Mouse (Mus musculus) forebrain, embryonic 14.5 days (tissue): ENCODE data around the gene Procr. TPM values are rescaled to one million over a fixed set of nuclear protein-coding genes. Genes with fewer than 3 reads are reported as not detected.

Source experiments
- ATAC-seq: fragments of 200-750 bp; cut with Nextera tagmentation; 2 replicates; pipeline ENCODE4 v1.8.0; 2017; ENCODE audit warnings: mild to moderate bottlenecking, moderate library complexity
- DNase-seq: peaks from one replicate; pipeline ENCODE4 v3.0.0-alpha.2; 2015; ENCODE audit warnings: low spot score
- H3K27ac ChIP-seq: fragments of 300-500 bp; sonication (generic); 2 replicates; pipeline ENCODE4 v1.5.1; 2014; ENCODE audit warnings: low read depth, mild to moderate bottlenecking, control low read depth, low read length, moderate library complexity
- H3K27me3 ChIP-seq: fragments of 300-500 bp; sonication (generic); replicated peaks from 2 replicates; pipeline ENCODE4 v1.6.1; 2014; ENCODE audit warnings: low read length, control low read depth, mixed read lengths; ENCODE audit not compliant: control insufficient read depth, insufficient read depth
- H3K36me3 ChIP-seq: fragments of 300-500 bp; sonication (generic); 2 replicates; pipeline ENCODE4 v1.6.1; 2014; ENCODE audit warnings: low read length, control low read depth; ENCODE audit not compliant: control insufficient read depth, insufficient read depth
- H3K4me1 ChIP-seq: fragments of 300-500 bp; sonication (generic); 2 replicates; pipeline ENCODE4 v1.6.1; 2014; ENCODE audit warnings: antibody characterized with exemption, low read length, control low read depth; ENCODE audit not compliant: control insufficient read depth, insufficient read depth
- H3K4me2 ChIP-seq: fragments of 300-500 bp; sonication (generic); 2 replicates; pipeline ENCODE4 v1.6.1; 2014; ENCODE audit warnings: mild to moderate bottlenecking, control low read depth, low read length
- H3K4me3 ChIP-seq: fragments of 300-500 bp; sonication (generic); 2 replicates; pipeline ENCODE4 v1.5.1; 2014; ENCODE audit warnings: low read depth, low read length, control low read depth
- H3K9ac ChIP-seq: fragments of 300-500 bp; sonication (generic); 2 replicates; pipeline ENCODE4 v1.6.1; 2014; ENCODE audit warnings: mild to moderate bottlenecking, low read length, control low read depth, moderate library complexity
- H3K9me3 ChIP-seq: fragments of 300-500 bp; sonication (generic); replicated peaks from 2 replicates; pipeline ENCODE4 v1.6.1; 2016; ENCODE audit warnings: low read length, control low read depth, mixed read lengths; ENCODE audit not compliant: control insufficient read depth
- WGBS: fragments of 180-500 bp; shearing (Covaris S2); extraction: QIAGEN DNeasy Blood & Tissue Kit; methylation state at CpG from one replicate; pipeline ENCODE4 v1.1.7; 2014; 5-methylcytosine and 5-hydroxymethylcytosine counted together
- polyA plus RNA-seq: library from polyadenylated mRNA; unstranded; fragments of >200 nt; fragmentation: Nextera tagmentation; extraction: Ambion mirVana; gene quantifications from 2 replicates; pipeline ENCODE4 v1.2.1, GENCODE M21; 2014

Gene Procr
- polyA plus RNA-seq, 1 experiment from 2014 or later = 2.2 TPM

DNA sequence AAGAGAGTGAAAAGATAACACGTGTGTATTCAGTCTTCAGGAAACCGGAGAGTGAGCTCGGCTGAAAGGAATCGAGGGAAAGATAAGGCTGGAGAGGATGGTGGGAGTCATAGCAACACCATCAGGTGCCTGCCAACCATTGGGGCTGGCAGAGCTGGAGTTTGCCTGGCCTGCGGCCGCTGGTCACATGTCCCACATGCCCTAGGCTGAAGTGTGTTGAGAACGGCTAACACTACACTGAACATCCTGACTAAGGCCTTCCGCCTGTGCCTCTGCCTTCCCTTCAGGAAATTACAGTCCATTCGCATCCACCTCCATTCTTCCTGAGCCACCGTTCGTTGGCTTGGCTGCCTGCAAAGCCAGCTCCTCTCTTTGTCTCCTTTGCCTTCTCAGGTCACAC, 8.7 kb upstream of the Procr start:
- 88% methylated on average over 11 of the region's 11 CpGs for WGBS
- no peaks in the 10 kb centered on the region for H3K4me1 ChIP-seq
- ATAC-seq (no peak), DNase-seq (no peak)
- no peak overlapping the region for H3K9ac ChIP-seq
- no peaks in the 10 kb centered on the region for H3K36me3 ChIP-seq
- no peak overlapping the region for H3K4me3 ChIP-seq
- H3K27ac ChIP-seq = no peak overlapping the region
- no peaks in the 10 kb centered on the region for H3K27me3 ChIP-seq
- no peaks in the 10 kb centered on the region for H3K9me3 ChIP-seq
- H3K4me2 ChIP-seq = no peak overlapping the region

GRCm38 (mm10) chr2:155742931-155743337, 8.0 kb upstream of the Procr start:
- Histone ChIP-seq H3K9ac (no peak overlapping the region), H3K9me3 (no peaks in the 10 kb centered on the region), H3K27ac (no peak overlapping the region), H3K27me3 (no peaks in the 10 kb centered on the region), H3K4me1 (no peaks in the 10 kb centered on the region), H3K4me2 (no peak overlapping the region), H3K36me3 (no peaks in the 10 kb centered on the region), H3K4me3 (no peak overlapping the region)
- WGBS = 66% methylated on average over 12 of the region's 12 CpGs
- DNase-seq (peak; percentile 34), ATAC-seq (no peak)

DNA sequence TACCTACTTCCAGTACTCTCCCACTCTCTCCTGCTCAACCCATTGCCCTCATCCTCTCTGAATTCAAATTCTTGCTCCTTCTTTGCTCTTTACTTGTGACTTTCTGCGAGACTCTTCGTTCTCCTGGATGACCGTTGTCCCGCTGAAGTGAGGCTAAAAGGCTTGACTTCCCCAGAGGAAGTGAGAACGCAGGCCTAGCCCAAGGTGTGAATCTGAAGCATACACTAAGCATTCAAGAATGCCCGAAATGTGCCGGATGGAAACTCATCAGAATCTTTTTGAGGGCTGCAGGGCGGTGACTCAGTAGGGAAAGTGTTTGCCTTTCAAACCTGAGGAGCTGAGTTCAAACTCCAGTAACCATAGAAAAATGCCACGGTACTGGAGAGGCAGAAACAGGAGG, 7.6 kb upstream of the Procr start:
- ATAC-seq (no peak), DNase-seq (no peak)
- Histone ChIP-seq H3K9ac (no peak overlapping the region), H3K4me1 (no peaks in the 10 kb centered on the region), H3K27me3 (no peaks in the 10 kb centered on the region), H3K36me3 (no peaks in the 10 kb centered on the region), H3K4me2 (no peak overlapping the region), H3K27ac (no peak overlapping the region), H3K4me3 (no peak overlapping the region), H3K9me3 (no peaks in the 10 kb centered on the region)
- WGBS = 95% methylated on average over 9 of the region's 9 CpGs

- Histone ChIP-seq H3K9ac (no peak overlapping the region), H3K27ac (no peak overlapping the region), H3K4me2 (no peak overlapping the region), H3K36me3 (no peaks in the 10 kb centered on the region), H3K4me1 (no peaks in the 10 kb centered on the region), H3K27me3 (no peaks in the 10 kb centered on the region), H3K9me3 (no peaks in the 10 kb centered on the region), H3K4me3 (no peak overlapping the region)
- ATAC-seq (no peak), DNase-seq (no peak)
- 78% methylated on average over 3 of the region's 3 CpGs for WGBS
Observed at GRCm38 (mm10) chr2:155745487-155745886, 5.4 kb upstream of the Procr start.

DNA sequence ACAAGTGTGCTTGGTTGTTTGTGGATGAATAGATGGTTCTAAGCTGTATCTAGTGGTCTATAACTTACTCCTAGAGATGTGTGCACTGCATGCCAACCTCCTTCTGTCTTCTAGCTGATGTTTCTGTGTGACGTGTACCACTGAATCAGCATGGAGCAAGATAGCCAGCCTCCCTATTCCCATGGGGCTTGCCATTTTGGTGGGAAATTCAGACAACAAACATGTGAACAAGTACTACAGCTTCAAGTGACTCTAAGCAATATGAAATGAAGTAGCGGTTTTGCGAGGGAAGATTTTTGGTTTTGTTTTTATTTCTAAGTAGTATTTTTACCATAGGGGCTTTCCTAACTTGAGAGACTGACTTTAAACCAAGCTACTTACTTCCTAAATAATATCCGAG, 1.5 kb upstream of the Procr start:
- no peak for ATAC-seq
- H3K9ac ChIP-seq = no peak overlapping the region
- 91% methylated on average over 4 of the region's 4 CpGs for WGBS
- H3K4me2 ChIP-seq = no peak overlapping the region
- H3K27me3 ChIP-seq = 0 out of 2 replicates have a peak, but pooled peaks cover 4% of the 10 kb centered on the region
- H3K4me3 ChIP-seq = no peak overlapping the region
- no peak overlapping the region for H3K27ac ChIP-seq
- H3K36me3 ChIP-seq = no peaks in the 10 kb centered on the region
- no peak for DNase-seq
- no peaks in the 10 kb centered on the region for H3K4me1 ChIP-seq
- no peaks in the 10 kb centered on the region for H3K9me3 ChIP-seq

- no peaks in the 10 kb centered on the region for H3K36me3 ChIP-seq
- ATAC-seq (no peak), DNase-seq (peak; percentile 56)
- 0 out of 2 replicates have a peak, but pooled peaks cover 4% of the 10 kb centered on the region for H3K27me3 ChIP-seq
- H3K4me3 ChIP-seq = no peak overlapping the region
- H3K9ac ChIP-seq = no peak overlapping the region
- no peak overlapping the region for H3K27ac ChIP-seq
- H3K9me3 ChIP-seq = no peaks in the 10 kb centered on the region
- no peak overlapping the region for H3K4me2 ChIP-seq
- WGBS = 0% methylated on average over 1 of the region's 1 CpGs
- H3K4me1 ChIP-seq = no peaks in the 10 kb centered on the region
Observed at GRCm38 (mm10) chr2:155755746-155756145, 4.8 kb downstream of the Procr start.

DNA sequence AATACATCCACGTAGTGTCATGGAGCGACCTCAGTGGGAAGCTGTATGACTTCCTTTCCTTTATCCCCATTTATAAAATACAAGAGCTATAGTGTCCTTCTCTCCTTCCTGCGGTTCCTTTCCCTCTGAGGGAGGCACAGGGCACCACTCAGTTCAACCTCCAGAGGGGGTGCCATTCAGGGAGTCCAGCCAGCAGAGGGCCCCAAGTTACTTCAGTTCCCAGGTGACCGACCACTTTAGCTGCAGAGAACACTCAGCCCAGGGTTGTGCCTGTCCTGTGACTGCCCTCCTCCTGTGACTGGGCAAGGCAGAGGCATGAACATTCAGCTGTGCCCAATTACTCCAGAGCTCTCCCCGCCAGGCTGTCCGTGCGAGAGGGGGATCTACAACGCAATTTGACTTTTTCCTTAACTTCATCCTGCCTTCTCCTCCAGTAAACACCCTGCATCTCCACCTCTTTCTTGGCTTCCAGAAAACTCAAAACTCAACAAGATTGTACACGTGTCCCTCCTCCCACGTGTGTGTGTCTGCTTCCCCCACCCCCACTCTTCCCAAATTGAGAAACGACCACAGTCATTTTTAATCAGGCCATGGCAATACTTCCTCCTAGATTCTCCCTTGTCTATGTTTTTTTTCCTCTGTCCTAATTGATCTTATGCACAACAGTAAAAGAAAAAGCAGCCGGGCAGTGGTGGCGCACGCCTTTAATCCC, 6.1 kb downstream of the Procr start:
- no peaks in the 10 kb centered on the region for H3K4me1 ChIP-seq
- H3K9me3 ChIP-seq = no peaks in the 10 kb centered on the region
- no peak for DNase-seq
- H3K36me3 ChIP-seq = no peaks in the 10 kb centered on the region
- WGBS = 65% methylated on average over 14 of the region's 14 CpGs
- no peak overlapping the region for H3K4me2 ChIP-seq
- no peak overlapping the region for H3K4me3 ChIP-seq
- H3K27me3 ChIP-seq = 0 out of 2 replicates have a peak, but pooled peaks cover 4% of the 10 kb centered on the region
- no peak for ATAC-seq
- H3K27ac ChIP-seq = no peak overlapping the region
- H3K9ac ChIP-seq = no peak overlapping the region

DNA sequence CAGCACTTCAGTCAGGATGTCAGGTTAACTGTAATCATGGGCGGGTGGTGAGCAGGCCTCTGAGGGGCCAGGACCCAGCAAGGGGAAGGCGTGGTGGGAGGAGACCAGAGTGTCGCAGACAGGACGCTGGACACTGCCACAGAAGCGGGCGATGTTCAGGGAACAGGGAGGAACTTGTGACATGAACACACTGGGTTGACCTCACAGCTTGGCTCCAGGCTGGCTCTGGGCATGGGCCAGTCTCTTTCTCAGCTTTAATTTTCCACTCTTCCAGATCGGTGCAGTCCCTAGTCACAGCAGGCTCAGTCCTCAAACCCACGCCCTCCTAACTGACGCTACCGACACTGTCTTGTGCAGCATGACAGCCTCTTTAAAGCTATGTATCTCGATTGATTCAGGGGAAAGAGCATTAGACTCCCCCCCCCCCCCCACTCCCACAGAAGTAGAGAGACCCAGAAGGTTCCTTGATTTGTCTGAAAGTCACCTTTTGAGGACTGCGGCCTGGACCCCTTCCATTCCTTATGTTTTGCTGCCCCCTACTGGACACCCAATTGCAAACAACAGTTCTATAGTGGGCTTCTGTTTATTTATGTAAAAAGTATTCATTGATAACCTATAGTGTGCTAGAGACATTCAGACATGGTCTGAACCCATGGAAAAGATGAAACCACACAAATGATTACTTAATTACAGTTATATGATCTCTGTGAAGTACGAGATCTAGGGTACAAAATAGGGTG, 13.9 kb downstream of the Procr start:
- Histone ChIP-seq H3K9ac (no peak overlapping the region), H3K27ac (no peak overlapping the region), H3K9me3 (no peaks in the 10 kb centered on the region), H3K36me3 (no peaks in the 10 kb centered on the region), H3K4me1 (no peaks in the 10 kb centered on the region), H3K4me2 (no peak overlapping the region), H3K27me3 (no peaks in the 10 kb centered on the region), H3K4me3 (no peak overlapping the region)
- DNase-seq (peak; percentile 89), ATAC-seq (peak; percentile 76; the same call in 1 of the 2 replicates)
- 54% methylated on average over 13 of the region's 13 CpGs for WGBS

- no peak overlapping the region for H3K4me3 ChIP-seq
- ATAC-seq = no peak
- WGBS = 67% methylated on average over 4 of the region's 4 CpGs
- 0 out of 2 replicates have a peak, but pooled peaks cover 2% of the 10 kb centered on the region for H3K4me1 ChIP-seq
- no peak for DNase-seq
- H3K36me3 ChIP-seq = no peaks in the 10 kb centered on the region
- peaks cover 6% of the 10 kb centered on the region for H3K27me3 ChIP-seq
- no peak overlapping the region for H3K9ac ChIP-seq
- no peak overlapping the region for H3K27ac ChIP-seq
- no peaks in the 10 kb centered on the region for H3K9me3 ChIP-seq
- no peak overlapping the region for H3K4me2 ChIP-seq
Observed at GRCm38 (mm10) chr2:155773664-155774063, 22.7 kb downstream of the Procr start.
